Mouse (Mus musculus): ENCODE results near the gene Wdr59. TPM values are rescaled to one million over a fixed set of nuclear protein-coding genes. Genes with fewer than 3 reads are reported as not detected.

Gene Wdr59
- polyA plus RNA-seq, 1 experiment from 2014 or later = 6.1 TPM

DNA sequence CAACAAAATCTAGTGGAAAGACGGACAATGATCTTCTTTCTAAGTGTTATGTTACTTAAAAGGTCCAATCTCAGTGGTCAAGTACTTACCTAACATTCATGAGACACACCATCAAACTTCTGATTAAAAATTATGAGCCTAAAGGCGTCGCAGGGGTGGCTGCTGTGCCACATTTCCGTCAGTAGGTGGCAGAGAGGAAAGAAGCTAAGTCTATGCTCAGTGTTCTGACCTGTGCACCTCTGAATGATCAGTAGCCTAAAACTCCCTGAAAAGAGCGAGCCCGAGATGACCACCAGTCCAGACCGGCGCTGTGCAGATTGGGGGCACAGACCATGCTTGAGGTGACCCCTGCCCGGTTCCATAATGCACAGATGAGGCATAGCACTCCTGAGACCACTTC lies 103.3 kb downstream of the Wdr59 start:
- no peak overlapping the region for H3K4me3 ChIP-seq (ENCODE audit: low read length)
- no peaks in the 10 kb centered on the region for H3K9me3 ChIP-seq (ENCODE audit: control insufficient read depth, low read length)
- H3K36me3 ChIP-seq (ENCODE audit: control insufficient read depth, insufficient read depth, low read length) = no peaks in the 10 kb centered on the region
- WGBS = 26% methylated on average over 9 of the region's 9 CpGs
- no peak for ATAC-seq (ENCODE audit: low read depth)
- H3K4me1 ChIP-seq (replicated peaks; ENCODE audit: control insufficient read depth, insufficient read depth, low read length) = no peaks in the 10 kb centered on the region
- H3K27ac ChIP-seq (ENCODE audit: low read length) = no peak overlapping the region
- no peak overlapping the region for H3K4me2 ChIP-seq (ENCODE audit: low read depth, low read length)
- H3K9ac ChIP-seq (ENCODE audit: low read length) = no peak overlapping the region
- no peaks in the 10 kb centered on the region for H3K27me3 ChIP-seq (ENCODE audit: control insufficient read depth, insufficient read depth, low read depth, low read length)

DNA sequence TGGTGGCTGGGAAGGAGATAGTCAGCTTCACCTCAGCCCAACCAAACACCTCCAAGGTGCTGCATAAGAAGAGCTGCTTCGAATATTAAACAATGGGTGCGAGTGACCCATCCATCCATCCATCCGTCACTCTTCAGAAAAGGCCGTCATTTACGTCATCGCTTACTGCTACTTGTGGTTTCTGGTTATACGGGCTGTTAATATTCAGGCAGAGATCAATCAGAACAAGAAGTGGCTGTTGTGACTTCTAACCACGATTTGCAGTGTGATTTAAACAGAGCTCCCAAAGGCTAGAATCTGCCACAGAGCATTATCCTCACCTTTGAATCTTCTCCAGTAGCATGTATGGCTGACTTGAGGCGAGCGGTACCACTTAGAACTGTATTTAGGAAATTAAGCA lies 104.7 kb downstream of the Wdr59 start:
- ATAC-seq (ENCODE audit: low read depth) = no peak
- Histone ChIP-seq H3K4me1 (replicated peaks; ENCODE audit: control insufficient read depth, insufficient read depth, low read length) (no peaks in the 10 kb centered on the region), H3K9me3 (ENCODE audit: control insufficient read depth, low read length) (no peaks in the 10 kb centered on the region), H3K27me3 (ENCODE audit: control insufficient read depth, insufficient read depth, low read depth, low read length) (no peaks in the 10 kb centered on the region), H3K4me3 (ENCODE audit: low read length) (no peak overlapping the region), H3K27ac (ENCODE audit: low read length) (no peak overlapping the region), H3K4me2 (ENCODE audit: low read depth, low read length) (no peak overlapping the region), H3K36me3 (ENCODE audit: control insufficient read depth, insufficient read depth, low read length) (no peaks in the 10 kb centered on the region), H3K9ac (ENCODE audit: low read length) (no peak overlapping the region)
- WGBS = 80% methylated on average over 10 of the region's 10 CpGs

DNA sequence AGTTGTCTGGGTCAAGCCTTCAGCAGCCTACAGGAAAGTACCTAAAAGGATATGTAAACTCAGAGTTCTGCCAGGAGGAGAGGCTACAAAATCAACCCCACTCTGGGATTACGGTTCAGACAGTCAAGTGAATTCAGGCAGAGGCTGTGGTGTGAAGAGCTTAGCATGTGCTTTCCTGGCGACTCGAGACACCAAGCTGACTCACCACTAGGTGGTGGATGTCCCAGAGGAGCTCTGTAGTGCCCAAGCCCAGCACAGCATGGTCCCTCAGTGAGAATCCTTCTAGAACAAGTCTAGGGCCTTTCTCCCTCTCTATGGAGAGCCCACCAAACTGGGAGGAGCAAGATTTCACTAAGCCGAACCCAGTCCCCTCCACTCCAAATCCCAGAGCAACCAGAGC lies 118.5 kb downstream of the Wdr59 start:
- Histone ChIP-seq H3K27ac (ENCODE audit: low read length) (no peak overlapping the region), H3K36me3 (ENCODE audit: control insufficient read depth, insufficient read depth, low read length) (no peaks in the 10 kb centered on the region), H3K4me1 (replicated peaks; ENCODE audit: control insufficient read depth, insufficient read depth, low read length) (no peaks in the 10 kb centered on the region), H3K9me3 (ENCODE audit: control insufficient read depth, low read length) (no peaks in the 10 kb centered on the region), H3K9ac (ENCODE audit: low read length) (no peak overlapping the region), H3K4me3 (ENCODE audit: low read length) (no peak overlapping the region), H3K4me2 (ENCODE audit: low read depth, low read length) (no peak overlapping the region), H3K27me3 (ENCODE audit: control insufficient read depth, insufficient read depth, low read depth, low read length) (no peaks in the 10 kb centered on the region)
- 30% methylated on average over 4 of the region's 4 CpGs for WGBS
- ATAC-seq (ENCODE audit: low read depth) = no peak

Small RNA genes within 50 kb of the gene (microRNA-seq; reads per million reads assigned to microRNA genes)
- not detected for gene Mir1957b

Other genes starting within 250 kb of the Wdr59 start
- gene Rfwd3, start 221.9 kb downstream of the Wdr59 start, polyA plus RNA-seq (2015; fragmentation: Nextera tagmentation; extraction: Ambion mirVana) = 63.8 and 65.7 TPM in 2 replicates
- 5.9 and 6.5 TPM in 2 replicates for gene Mlkl, start 183.9 kb downstream of the Wdr59 start, polyA plus RNA-seq (2015; fragmentation: Nextera tagmentation; extraction: Ambion mirVana)
- 0.11 and 0.13 TPM in 2 replicates for gene Fa2h, start 128.3 kb downstream of the Wdr59 start, polyA plus RNA-seq (2015; fragmentation: Nextera tagmentation; extraction: Ambion mirVana)
- gene Znrf1, start 14.0 kb upstream of the Wdr59 start, polyA plus RNA-seq (2015; fragmentation: Nextera tagmentation; extraction: Ambion mirVana) = 18.3 and 19.0 TPM in 2 replicates
- 1.1 and 1.6 TPM in 2 replicates for gene Ldhd, start 108.3 kb upstream of the Wdr59 start, polyA plus RNA-seq (2015; fragmentation: Nextera tagmentation; extraction: Ambion mirVana)
- 19.8 and 19.9 TPM in 2 replicates for gene Zfp1, start 121.3 kb upstream of the Wdr59 start, polyA plus RNA-seq (2015; fragmentation: Nextera tagmentation; extraction: Ambion mirVana)
- 1.2 TPM in 1 of 2 replicates, not detected in the other for gene Ctrb1, start 168.9 kb upstream of the Wdr59 start, polyA plus RNA-seq (2015; fragmentation: Nextera tagmentation; extraction: Ambion mirVana)
- 49.2 and 52.1 TPM in 2 replicates for gene Bcar1, start 221.7 kb upstream of the Wdr59 start, polyA plus RNA-seq (2015; fragmentation: Nextera tagmentation; extraction: Ambion mirVana)